Mouse (Mus musculus) megakaryocyte, adult 5-6 weeks (primary cell): ENCODE measurements around the gene Krt75. TPM values are rescaled to one million over a fixed set of nuclear protein-coding genes. Genes with fewer than 3 reads are reported as not detected.
"Not testable (repeated sequence)": the region's sequence is repeated elsewhere in the genome, so short reads cannot be mapped to it uniquely, and the experiment has no call there.

ENCODE experiments used
- ATAC-seq: 2 replicates; pipeline ENCODE4 v1.8.0; 2016; ENCODE audit warnings: mild to moderate bottlenecking, inconsistent platforms; ENCODE audit not compliant: poor library complexity, severe bottlenecking
- total RNA-seq, 2 experiments: library from RNA; stranded (forward) in 1 of 2; stranded (reverse) in 1 of 2; fragments of 153-499, 151-499 nt in 1 of 2; fragments of 221-1000, 200-1000 nt in 1 of 2; gene quantifications; 2 replicates each; pipeline versions ENCODE4 v1.2.3 to v1.2.4; 2015 to 2017

Krt75 gene
- total RNA-seq, 2 experiments from 2014 or later: not detected

- ATAC-seq: no peak
Measured at GRCm38 (mm10) chr15:101519792-101520191, 53.9 kb downstream of the Krt75 start.

- ATAC-seq: not testable (repeated sequence)
Measured at GRCm38 (mm10) chr15:101517161-101517560, 56.5 kb downstream of the Krt75 start, which contains the start of gene Gm49425. Gene Gm49425 (minus strand): TSS chr15:101517261.

Other genes with a start within 250 kb of the Krt75 start
- 44.3 and 45.8 TPM in 2 replicates for gene Krt80, start 203.7 kb downstream of the Krt75 start, total RNA-seq (2015)
- 31.7 and 37.8 TPM in 2 replicates for gene Krt80, start 203.7 kb downstream of the Krt75 start, total RNA-seq (2017)
- 0.85 and 1.1 TPM in 2 replicates for gene Krt7, start 162.9 kb downstream of the Krt75 start, total RNA-seq (2015)
- gene Krt7, start 162.9 kb downstream of the Krt75 start, total RNA-seq (2017): 1.5 and 2.8 TPM in 2 replicates
- not detected in 2 replicates for gene Krt87, start 135.1 kb downstream of the Krt75 start, total RNA-seq (2015)
- not detected in 2 replicates for gene Krt87, start 135.1 kb downstream of the Krt75 start, total RNA-seq (2017)
- gene Krt88, start 126.2 kb downstream of the Krt75 start, total RNA-seq (2015): not detected in 2 replicates
- gene Krt88, start 126.2 kb downstream of the Krt75 start, total RNA-seq (2017): not detected in 2 replicates
- gene Krt81, start 110.2 kb downstream of the Krt75 start, total RNA-seq (2015): 0.18 TPM in 1 of 2 replicates, not detected in the other
- not detected in 2 replicates for gene Krt81, start 110.2 kb downstream of the Krt75 start, total RNA-seq (2017)
- 0.33 and 1.4 TPM in 2 replicates for gene Krt86, start 100.4 kb downstream of the Krt75 start, total RNA-seq (2015)
- gene Krt86, start 100.4 kb downstream of the Krt75 start, total RNA-seq (2017): 0.59 and 0.81 TPM in 2 replicates
- 1.5 and 2.5 TPM in 2 replicates for gene Krt83, start 82.4 kb downstream of the Krt75 start, total RNA-seq (2015)
- gene Krt83, start 82.4 kb downstream of the Krt75 start, total RNA-seq (2017): 0.73 and 1.1 TPM in 2 replicates
- not detected in 2 replicates for gene Gm49425, start 56.6 kb downstream of the Krt75 start, total RNA-seq (2015)
- gene Gm49425, start 56.6 kb downstream of the Krt75 start, total RNA-seq (2017): not detected in 2 replicates
- gene Krt84, start 41.1 kb downstream of the Krt75 start, total RNA-seq (2015): not detected in 2 replicates
- gene Krt84, start 41.1 kb downstream of the Krt75 start, total RNA-seq (2017): not detected in 2 replicates
- not detected in 2 replicates for gene Krt82, start 23.2 kb downstream of the Krt75 start, total RNA-seq (2015)
- not detected in 2 replicates for gene Krt82, start 23.2 kb downstream of the Krt75 start, total RNA-seq (2017)
- gene Krt90, start 11.0 kb downstream of the Krt75 start, total RNA-seq (2015): not detected in 2 replicates
- not detected in 2 replicates for gene Krt90, start 11.0 kb downstream of the Krt75 start, total RNA-seq (2017)
- gene Gm5414, start 54.3 kb upstream of the Krt75 start, total RNA-seq (2015): not detected in 2 replicates
- gene Gm5414, start 54.3 kb upstream of the Krt75 start, total RNA-seq (2017): not detected in 2 replicates
- not detected in 2 replicates for gene Gm5478, start 73.5 kb upstream of the Krt75 start, total RNA-seq (2015)
- not detected in 2 replicates for gene Gm5478, start 73.5 kb upstream of the Krt75 start, total RNA-seq (2017)
- not detected in 2 replicates for gene Krt6b, start 106.4 kb upstream of the Krt75 start, total RNA-seq (2015)
- not detected in 2 replicates for gene Krt6b, start 106.4 kb upstream of the Krt75 start, total RNA-seq (2017)
- gene Krt6a, start 120.4 kb upstream of the Krt75 start, total RNA-seq (2015): not detected in 2 replicates
- not detected in 2 replicates for gene Krt6a, start 120.4 kb upstream of the Krt75 start, total RNA-seq (2017)
- gene Krt5, start 139.0 kb upstream of the Krt75 start, total RNA-seq (2015): not detected in 2 replicates
- gene Krt5, start 139.0 kb upstream of the Krt75 start, total RNA-seq (2017): not detected in 2 replicates
- not detected in 2 replicates for gene Krt71, start 169.2 kb upstream of the Krt75 start, total RNA-seq (2015)
- gene Krt71, start 169.2 kb upstream of the Krt75 start, total RNA-seq (2017): not detected in 2 replicates
- not detected in 2 replicates for gene Krt72, start 212.6 kb upstream of the Krt75 start, total RNA-seq (2015)
- gene Krt72, start 212.6 kb upstream of the Krt75 start, total RNA-seq (2017): not detected in 2 replicates
- gene Krt73, start 228.4 kb upstream of the Krt75 start, total RNA-seq (2015): not detected in 2 replicates
- gene Krt73, start 228.4 kb upstream of the Krt75 start, total RNA-seq (2017): not detected in 2 replicates
- not detected in 2 replicates for gene Krt2, start 244.3 kb upstream of the Krt75 start, total RNA-seq (2015)
- gene Krt2, start 244.3 kb upstream of the Krt75 start, total RNA-seq (2017): not detected in 2 replicates